Mouse (Mus musculus): ENCODE measurements around the gene Olfml3.

The Olfml3 gene

GRCm38 (mm10) chr3:103705426-103705825 lies 32.4 kb downstream of the Olfml3 start:
- DNase-seq (ENCODE audit: low spot score): no peak

DNA sequence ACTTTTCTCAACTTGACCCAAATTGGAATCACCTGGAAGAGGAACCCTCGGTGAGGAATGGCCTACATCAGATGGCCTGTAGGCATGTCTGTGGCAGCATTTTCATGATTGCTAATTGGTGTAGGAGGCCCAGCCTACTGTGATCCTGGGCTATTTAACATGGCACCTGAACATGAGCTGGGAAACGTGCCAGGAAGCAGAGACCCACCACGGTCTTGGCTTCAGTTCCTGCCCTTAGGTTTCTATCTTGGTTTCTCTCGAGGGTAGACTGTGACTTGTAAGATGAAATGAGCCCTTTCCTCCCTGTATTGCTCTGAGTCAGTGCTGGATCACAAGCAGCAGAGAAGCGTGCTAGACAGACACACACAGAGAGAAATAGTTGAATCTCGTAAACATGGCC lies 33.1 kb downstream of the Olfml3 start:
- no peak for DNase-seq (ENCODE audit: low spot score)

DNA sequence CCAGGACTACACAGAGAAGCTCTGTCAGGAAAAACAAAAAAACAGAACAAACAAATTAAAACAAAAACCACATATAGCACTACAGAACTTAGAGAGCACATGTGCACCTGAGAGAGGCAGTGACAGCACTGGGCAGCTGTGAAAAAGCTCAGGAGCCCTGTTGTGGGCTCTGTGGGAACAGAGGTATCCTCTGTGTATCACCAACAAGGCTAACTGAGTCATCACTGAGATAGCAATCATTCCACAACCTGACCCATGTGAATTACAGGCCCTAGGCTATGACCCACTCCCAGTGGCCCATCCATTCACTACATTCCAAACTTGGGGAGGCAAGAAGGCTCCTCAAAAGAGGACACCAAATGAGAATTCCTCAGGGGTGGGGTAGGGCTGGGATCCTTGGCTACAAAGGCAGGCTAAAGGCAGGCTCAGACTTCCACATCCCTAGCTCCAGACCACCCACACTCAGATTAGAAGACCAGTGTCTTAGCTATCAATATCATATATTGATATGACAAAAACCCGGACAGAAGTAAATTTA lies 41.3 kb downstream of the Olfml3 start:
- no peak for DNase-seq (ENCODE audit: low spot score)

- DNase-seq (ENCODE audit: low spot score): no peak
Measured at GRCm38 (mm10) chr3:103695556-103695955, 42.2 kb downstream of the Olfml3 start.

- DNase-seq (ENCODE audit: low spot score): no peak
Measured at GRCm38 (mm10) chr3:103690506-103690905, 47.3 kb downstream of the Olfml3 start.

GRCm38 (mm10) chr3:103689043-103689442 lies 48.8 kb downstream of the Olfml3 start:
- DNase-seq (ENCODE audit: low spot score): no peak

DNA sequence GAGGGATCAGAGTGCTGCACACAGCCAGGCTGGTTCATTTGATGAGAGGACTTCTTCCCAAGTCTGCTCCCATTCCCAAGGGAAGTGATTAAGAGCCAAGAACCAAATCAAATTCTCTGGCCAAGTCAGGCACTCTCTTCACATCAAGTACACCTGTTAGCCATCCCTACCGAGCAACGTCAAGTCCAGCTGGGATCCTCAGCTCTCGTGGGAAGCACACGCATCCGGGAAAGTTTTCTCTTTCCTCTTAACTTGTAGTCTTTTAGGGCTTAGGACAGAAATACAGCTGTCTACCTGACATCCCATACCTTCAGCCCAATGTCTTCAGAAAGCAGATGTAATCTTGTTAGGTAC lies 53.9 kb downstream of the Olfml3 start:
- DNase-seq (ENCODE audit: low spot score): no peak

- no peak for DNase-seq (ENCODE audit: low spot score)
Measured at GRCm38 (mm10) chr3:103683234-103683965, 54.4 kb downstream of the Olfml3 start.

DNA sequence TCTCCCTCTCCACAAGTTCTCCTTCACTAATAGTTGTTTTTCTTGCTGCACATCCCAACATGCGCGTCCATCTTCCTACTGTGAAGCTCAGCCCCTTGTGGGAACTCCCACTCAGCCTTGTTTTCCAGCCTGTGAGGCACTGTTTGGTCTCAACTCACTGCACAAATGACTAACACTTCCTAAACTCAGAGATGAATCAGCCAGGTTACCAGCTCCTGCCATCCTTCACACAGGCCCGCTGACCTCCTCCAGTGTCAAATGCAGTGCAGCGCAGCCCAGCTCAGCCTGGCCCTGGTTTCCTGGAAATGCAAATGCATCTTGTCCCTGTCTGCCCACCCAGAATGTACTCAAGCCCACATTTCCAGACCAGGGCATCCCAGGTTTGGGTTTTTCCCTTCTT lies 55.3 kb downstream of the Olfml3 start:
- no peak for DNase-seq (ENCODE audit: low spot score)

DNA sequence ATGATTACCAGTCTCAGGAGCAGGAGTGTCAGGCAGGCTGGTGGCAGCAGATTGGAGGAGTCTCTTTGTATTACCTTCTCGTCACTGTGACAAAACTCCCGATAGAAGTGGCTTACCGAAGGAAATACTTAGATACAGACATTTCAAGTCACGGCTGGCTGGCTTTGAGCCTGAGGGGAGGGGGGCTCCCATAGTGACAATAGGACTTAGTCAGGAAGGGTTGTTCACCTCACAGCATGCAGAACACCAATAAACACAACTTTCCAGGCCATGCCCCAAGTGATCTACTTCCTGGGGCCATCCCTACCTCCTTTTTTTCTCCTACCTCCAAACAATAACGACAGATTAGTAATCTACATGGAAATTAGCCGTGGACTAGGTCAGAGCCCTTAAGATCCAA lies 59.0 kb downstream of the Olfml3 start:
- no peak for DNase-seq (ENCODE audit: low spot score)

DNA sequence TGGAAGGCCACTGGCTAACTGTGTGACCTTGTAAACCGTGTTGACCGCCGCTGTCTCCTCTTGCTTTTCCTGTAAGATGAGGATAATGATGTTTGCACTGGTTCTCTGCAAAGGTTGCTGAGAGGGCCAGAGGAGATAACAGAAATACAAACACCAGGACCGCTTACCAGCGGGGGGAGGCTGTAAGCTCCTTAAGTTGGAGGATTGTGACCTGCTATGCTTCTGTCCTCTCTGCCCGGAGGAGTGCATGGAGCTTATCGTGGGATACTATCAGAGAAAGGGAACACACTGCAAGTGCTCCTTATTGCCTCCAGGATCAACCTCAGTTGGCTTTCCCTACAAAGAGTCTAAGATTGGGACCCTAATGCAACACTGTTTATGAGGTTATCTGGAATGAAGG lies 65.1 kb downstream of the Olfml3 start:
- DNase-seq (ENCODE audit: low spot score): no peak

Measured in spleen, adult 12 weeks (tissue).